Mouse (Mus musculus) liver, postnatal 0 days (tissue): ENCODE data around the gene Mpp1.

Experiments used
- CTCF ChIP-seq: sonication (generic); IDR thresholded peaks from 2 replicates; pipeline ENCODE4 v1.5.1; 2016; ENCODE audit warnings: antibody characterized with exemption, low read depth
- EP300 ChIP-seq: IDR thresholded peaks from 2 replicates; pipeline ENCODE4 v1.6.1; 2016; ENCODE audit warnings: antibody characterized with exemption, low read depth, mild to moderate bottlenecking

DNA sequence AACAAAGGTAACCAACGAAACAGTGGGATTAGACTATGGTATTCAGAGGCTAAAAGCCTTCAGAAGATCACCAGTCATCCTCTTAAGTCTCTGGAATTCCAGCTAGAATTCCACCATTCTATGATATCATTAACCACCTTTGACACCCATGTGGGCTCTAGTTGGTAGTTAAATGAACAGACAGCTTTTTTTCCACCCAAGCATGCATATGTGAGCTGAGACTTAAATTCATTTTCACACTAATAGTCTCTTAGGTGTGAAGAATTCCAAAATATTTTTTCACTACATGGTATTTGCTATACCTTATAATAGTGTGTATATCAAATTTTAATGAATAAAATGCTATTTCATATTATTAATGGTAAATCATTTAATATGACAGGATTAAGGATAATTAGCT is 32.9 kb upstream of the Mpp1 start, which contains the start of gene Smim9:
- TF ChIP-seq CTCF: no peak
- TF ChIP-seq EP300: no peak
